Mouse (Mus musculus) adrenal gland, adult 18-20 months (tissue): ENCODE measurements at regions not wholly inside any gene's neighbourhood (a gene's known extent, or its start where the extent isn't known, plus 50 kb on each side); places are given as distances from the start of the nearest gene placed in this dataset.
A peak's percentile ranks its signal among the peaks of the same experiment; 100 is the strongest.

Experiments
- DNase-seq, 2 experiments: peaks; one replicate each; pipeline ENCODE4 v3.0.0; 2021 to 2022; ENCODE audit warnings: low spot score in 2 of 2

- DNase-seq: no peak
Observed at GRCm38 (mm10) chr15:97620261-97620660, 85.4 kb downstream of the Rpap3 start.

- no peak for DNase-seq
Observed at GRCm38 (mm10) chr15:97619764-97620163, 85.9 kb downstream of the Rpap3 start.

GRCm38 (mm10) chr15:97612325-97612724 is 93.3 kb downstream of the Rpap3 start:
- DNase-seq: no peak

DNA sequence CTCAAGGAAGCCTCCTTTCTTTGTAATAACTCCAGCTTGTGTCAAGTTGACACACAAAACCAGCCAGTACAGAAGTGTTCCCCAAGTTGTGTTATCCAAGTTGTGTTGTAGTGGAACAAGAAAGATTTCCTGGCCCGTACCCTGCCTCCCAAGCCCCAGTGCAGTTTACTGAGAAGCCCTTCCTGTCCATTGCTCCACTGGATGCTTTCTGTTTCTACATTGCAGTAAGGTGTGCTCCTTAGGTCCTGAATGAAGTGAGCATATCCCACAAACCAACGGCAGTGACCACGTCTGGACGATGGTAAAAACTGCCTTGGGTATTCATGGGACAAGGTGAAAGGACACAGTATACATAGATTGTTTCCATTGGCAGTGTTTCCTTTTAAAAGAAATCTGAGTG is 94.9 kb downstream of the Rpap3 start:
- no peak for DNase-seq

DNA sequence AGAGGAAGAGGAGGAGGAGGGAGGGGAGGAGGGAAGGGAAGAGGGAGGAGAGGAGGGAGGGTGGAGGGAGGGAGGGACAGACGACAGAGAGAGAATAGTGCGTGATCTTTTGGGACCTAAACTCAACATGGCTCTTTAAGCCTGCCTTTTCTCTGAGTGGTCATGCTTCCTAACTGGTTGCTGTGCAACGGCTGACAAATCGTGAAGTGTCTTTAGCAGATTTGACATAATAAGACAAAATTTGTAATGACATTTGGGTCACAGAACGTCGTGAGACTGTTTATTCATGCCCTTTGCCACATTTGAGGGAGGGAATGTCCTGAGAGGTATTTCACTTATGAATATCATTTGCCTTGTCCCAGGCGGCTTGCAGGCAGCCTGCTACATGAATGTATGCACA is 96.1 kb downstream of the Rpap3 start:
- no peak for DNase-seq

- no peak for DNase-seq
Observed at GRCm38 (mm10) chr15:97608651-97609050, 97.0 kb downstream of the Rpap3 start.

- DNase-seq: no peak
Observed at GRCm38 (mm10) chr15:97607617-97608206, 97.9 kb downstream of the Rpap3 start.

GRCm38 (mm10) chr15:97606630-97607381 is 98.8 kb downstream of the Rpap3 start:
- peak in 1 of 2 experiments; percentile 17 for DNase-seq

DNA sequence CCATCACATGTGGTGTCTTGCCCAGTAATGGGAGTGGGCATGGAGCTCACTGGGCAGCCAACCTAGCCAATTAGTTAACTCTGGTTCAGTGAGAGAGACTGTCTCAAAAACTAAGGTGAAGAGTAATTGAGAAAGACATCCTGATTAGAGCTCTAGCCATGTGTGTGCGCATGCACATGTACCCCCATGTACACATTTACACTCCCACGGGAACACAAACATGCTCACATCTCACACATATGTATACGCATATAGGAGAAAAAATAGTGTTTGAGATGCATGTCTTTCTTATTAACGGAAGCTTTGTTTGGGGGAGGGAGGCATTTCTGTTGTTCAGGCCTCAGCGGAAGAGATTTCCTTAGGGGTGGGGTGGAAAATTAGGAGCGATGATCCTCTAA is 99.4 kb downstream of the Rpap3 start:
- DNase-seq: no peak

DNA sequence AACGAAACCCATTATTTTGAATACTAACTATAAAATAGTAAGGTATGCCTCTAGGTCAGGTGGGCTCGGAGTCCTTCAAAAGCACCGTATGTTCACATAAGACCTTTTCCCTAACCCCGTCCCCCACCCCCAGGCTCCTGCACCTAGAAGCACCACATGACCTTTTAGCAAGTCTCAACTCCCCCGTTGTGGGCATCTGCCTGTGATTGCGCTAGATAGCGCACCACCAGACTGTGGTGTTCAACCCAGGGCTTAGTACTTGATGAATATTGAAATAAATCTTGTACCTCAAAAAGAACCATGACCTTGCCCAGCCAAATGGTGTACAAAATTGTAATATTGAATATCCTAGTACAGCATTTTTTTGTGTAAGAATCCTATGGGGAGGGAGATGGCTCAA is 99.8 kb downstream of the Rpap3 start:
- no peak for DNase-seq

DNA sequence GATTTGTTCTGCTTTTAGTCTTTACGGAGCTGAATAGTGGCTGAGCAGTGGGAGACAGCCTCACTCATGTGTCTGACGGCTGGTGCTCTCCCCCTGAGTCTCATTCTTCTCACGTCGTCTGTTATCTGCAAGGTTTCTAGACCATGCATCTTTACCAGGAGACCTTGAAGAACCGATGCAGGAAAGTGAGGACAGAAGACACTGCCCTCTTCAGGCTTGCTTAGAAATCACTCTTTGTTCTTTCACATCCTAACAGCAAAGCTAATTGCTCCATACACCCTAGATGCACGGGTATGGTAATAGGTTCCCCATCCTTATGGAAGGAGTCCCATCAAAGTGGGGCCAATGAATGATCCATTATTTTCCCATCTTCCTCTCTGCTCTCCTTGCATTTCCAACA is 102.1 kb downstream of the Rpap3 start:
- no peak for DNase-seq

DNA sequence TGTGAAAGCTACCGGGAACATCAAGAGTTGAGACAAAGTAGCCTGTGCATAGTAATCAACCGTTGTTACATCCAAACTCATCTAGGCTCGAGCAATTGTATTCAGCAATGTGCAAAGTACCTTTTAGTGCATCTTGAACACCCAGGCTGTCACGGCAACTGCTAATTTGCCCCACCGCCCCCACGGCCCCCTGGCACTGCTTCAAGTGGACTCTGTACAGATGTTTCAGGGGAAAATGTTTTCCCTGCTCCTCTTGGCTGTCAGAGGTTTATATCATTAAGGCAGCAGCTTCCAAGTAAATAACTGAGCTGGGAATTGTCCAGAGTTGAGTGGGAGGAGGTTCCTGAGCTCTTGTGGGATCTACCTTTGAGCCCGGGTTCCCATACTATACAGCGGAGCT is 107.4 kb downstream of the Rpap3 start:
- DNase-seq: no peak

DNA sequence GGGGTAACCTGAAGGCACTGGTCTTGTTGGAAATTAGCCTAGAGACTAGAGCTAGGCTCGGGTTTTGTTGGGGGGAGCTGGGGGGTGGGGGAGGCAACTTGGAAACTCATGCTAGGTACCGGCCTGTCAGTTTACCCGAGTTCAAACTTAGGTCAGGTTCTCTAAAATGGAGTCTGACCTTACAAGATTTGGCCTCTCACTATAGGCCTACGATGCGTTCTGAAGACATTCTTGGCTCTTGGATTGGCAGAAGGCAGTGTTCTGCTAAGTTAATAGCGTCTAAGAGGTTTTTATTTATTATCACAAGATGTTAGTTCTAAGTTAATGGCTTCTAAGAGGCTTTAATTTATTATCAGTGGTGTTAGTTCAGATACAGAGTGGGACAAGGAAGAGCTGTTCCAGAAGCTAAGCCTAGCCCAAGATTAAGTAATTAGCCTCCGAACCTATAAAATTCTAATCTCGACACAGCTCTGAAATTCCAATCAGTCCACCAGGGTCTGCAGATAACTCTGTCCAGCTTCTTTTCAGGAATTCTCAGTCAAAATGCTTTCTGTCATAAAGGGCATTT is 109.0 kb downstream of the Rpap3 start:
- no peak for DNase-seq

- no peak for DNase-seq
Observed at GRCm38 (mm10) chr15:97595284-97595796, 110.3 kb downstream of the Rpap3 start.

DNA sequence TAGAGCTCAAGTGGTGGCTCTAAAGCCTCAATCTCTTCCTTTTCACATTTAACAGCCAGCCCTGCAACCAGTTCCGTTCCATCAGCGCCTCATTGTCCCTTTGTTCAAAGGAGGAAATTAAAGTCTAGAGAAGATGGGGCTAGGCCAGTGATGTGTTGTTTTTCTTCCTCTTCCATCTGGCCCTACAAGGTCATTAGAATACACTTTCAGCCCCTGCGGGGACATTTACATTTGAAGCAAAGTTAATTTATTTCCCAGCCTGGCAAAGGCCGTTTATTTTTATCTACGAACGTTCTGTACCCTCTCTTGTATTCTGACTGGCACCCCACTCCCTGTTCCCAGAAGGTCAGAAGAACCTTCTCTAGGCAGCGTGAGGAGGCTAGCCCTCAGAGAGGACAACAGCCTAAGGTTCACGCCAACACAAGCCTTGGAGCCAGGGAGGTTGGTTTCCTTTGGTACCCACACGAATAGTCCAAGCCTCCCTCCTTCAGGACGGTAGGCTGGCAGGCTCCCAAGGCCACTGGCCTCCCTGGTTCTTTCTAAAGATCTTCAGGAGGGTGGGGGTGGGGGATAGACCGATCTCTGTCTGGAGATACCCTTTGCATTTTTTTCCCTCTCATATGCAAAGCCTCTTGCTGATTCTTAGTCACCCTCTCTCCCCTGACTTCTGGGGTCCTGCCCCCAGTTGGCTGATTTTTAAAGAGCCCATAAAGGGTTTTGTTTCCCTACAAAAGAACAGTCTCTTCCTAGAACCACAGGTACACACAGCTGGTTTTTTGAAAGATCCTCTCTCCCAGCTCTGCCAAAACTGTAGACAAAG is 111.6 kb downstream of the Rpap3 start:
- DNase-seq: no peak

GRCm38 (mm10) chr15:97592786-97593185 is 112.8 kb downstream of the Rpap3 start:
- DNase-seq: no peak

GRCm38 (mm10) chr15:97591406-97591805 is 114.2 kb downstream of the Rpap3 start:
- DNase-seq: no peak

DNA sequence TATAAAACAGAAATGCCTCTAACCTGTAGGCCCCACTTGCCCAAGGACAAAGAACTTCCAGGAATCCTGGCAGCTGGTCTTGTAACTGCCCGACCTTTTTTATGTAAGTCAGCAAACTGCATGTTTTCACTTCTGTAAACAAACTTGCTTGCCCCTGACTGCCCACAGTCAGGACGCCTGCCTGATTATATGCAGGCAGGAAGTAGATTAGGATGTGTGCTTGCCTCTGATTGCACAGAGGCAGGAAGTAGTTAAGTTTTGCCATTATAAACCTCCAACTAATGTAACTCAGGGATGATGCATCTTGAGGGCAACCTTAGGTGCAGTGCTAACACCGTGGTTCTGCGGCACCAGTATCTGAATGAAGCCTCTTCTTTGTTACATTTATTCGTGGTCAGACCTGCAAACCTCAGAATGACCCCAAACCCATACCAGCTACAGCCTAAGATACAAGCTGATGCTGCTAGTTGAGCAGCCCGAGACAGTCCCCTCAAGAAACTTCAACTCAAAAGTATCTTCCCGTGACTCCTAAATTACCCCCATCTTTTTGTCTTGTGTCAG is 114.8 kb downstream of the Rpap3 start:
- DNase-seq: no peak

GRCm38 (mm10) chr15:97587571-97588205 is 117.9 kb downstream of the Rpap3 start:
- no peak for DNase-seq

GRCm38 (mm10) chr15:97581724-97582154 is 123.9 kb downstream of the Rpap3 start:
- peak; percentile 84 to 88 for DNase-seq

DNA sequence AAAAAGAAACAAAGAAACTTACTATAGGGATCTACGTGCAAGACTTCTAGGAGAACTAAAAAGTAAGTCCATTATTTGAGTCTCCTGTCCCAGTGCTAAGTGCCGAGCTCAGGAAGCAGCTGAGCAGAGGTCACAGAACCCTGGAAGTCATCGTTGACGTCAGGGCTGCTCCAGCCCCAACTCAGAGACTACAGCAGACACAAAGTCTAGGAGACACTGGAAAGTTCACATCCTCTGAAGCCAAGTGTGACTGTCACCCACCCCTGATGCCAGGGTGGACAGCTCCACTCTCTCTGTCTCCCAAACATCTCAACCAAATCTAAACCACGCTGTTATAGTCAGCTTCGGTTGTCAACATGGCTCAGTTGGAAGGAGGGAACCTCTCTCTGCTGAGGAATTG is 124.9 kb downstream of the Rpap3 start:
- peak in 1 of 2 experiments; percentile 24 for DNase-seq
